Mouse (Mus musculus) monocyte, adult 5-6 weeks (primary cell): ENCODE measurements around the gene Oxsm. TPM values are rescaled to one million over a fixed set of nuclear protein-coding genes. Genes with fewer than 3 reads are reported as not detected.

Source experiments
- ATAC-seq: fragments of 153-309, 156-312 bp; replicated peaks from 2 replicates; pipeline ENCODE4 v1.8.0; 2017; ENCODE audit warnings: mild to moderate bottlenecking; ENCODE audit not compliant: low TSS enrichment, insufficient number of reproducible peaks, severe bottlenecking, poor library complexity, low FRiP score
- total RNA-seq: library from RNA; stranded (forward); fragments of 200-1000, 200-491, 200-594 nt; gene quantifications from 3 replicates; pipeline ENCODE4 v1.2.3, GENCODE M21; 2017

The Oxsm gene
- total RNA-seq, 1 experiment from 2014 or later, result 13.6 TPM

DNA sequence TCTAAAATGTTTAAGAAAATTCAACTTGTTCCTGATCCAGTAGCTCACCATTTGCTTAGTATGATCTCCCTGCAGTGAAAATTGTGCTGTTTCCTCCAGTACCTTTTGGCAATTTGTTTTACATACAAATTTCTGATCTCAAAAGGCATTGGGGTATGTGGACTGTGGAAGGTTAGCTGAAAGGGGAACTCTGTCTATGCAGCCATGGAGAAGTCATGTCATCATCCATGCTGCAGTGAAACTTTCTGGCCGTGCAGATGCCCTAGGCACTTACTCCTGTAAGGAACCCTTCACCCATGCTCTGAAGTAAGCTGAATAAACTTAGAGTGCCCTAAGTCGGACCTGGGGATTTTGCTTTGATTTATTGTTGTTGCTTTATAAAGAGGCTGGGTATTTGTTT, 5.2 kb downstream of the Oxsm start:
- peak; percentile 37; the same call in 1 of the 2 replicates for ATAC-seq

DNA sequence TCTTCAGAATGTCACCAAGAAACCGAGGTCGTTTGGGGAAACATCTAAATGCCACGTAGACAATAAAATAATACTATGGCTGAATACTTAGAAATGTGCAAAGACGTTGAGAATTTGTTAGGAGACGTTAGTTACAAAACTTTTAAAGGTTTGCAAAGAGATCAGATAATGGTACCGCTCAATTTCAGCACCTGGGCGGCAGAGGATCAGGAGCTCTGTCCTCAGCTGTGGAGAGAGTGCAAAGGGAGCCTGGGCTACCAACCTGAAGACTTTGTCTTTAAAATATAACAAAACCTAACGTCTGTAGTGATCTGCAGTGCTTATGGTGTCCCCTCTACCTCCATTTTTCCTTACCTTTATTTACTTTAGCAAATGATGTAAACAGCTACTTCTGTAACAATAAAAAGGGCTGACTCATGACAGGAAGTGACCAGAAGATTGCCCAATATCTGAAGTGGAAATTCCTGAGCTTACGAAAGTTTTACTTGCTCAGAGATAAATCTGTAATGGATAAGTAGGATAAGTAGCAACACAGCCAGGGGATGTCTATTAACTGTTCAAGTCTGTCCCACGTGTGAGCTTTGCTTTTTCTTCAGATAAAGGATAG, 5.9 kb downstream of the Oxsm start:
- no peak for ATAC-seq

DNA sequence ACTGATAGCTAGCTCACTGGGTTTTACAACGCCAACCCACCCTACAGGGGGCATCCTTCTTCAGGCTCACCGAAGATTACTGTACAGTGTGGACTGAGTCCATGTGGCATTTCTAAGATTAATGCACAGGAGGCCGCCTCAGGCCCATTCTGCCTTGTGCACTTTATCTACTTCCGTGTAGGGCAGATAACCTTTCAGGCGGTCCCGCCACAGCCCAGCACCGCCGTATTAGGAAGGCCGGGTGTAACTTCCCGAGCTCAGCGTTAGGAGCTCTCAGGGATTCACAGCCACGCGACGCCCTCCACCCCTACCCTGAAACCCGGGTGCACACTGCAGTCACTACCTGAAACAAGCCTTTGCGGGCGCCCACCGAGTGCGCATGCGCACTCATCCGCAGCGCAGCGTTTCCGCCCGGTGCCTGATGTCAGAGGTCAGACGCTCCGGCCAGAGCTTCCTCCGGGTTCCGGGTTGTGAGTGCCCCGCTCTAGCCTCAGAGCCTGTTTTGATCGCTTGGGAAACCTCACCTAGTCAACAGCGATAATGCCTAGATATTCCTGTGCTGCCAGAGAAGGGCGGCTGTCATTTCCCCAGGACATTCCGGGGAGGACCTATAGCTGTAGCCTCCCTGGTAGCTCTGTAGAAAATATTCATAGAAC, 6.5 kb downstream of the Oxsm start:
- ATAC-seq, result peak; percentile 80

DNA sequence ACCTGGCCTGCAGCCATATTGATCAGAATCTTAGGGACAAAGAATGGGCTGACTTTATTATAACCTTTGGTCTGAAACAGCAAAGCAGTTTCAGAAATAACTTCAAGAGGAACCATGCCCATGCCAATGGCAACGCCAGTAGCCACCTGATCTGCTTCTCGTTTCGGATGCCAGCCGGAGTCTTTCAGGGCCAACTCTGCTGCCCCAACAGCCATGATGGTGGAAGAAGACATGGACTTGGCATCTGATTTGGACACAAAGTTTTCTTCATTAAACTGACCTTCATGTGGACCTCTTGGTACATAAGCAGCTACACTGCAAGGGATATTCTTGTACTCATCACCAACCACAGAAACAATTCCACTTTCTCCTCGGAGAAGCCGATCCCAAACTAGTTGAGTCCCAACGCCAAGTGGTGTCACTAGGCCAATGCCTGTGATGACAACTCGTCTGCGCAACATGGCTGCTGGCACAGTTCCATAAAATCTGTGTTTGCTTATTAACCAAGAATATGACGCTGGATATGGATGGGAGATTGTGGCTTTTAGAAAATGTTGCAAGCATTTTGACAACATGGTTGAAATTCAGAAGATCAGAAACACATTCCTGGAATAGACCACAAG, 7.3 kb downstream of the Oxsm start:
- no peak for ATAC-seq

DNA sequence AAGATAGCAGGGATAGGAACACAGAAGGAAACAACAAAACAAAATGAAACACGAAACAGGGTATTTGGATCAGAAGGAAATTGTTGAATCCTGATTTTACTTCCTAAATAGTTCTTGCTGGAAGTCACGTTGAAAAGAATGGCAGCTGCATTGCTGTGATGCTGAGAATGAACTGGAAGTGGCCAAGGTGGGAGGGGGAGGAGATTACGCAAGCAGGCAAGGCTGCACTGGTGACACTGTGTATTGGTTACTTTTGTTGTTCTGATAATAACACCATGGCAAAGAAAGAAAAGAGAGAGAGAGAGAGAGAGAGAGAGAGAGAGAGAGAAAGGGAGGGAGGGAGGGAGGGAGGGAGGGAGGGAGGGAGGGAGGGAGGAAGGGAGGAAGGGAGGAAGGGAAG, 13.1 kb downstream of the Oxsm start:
- ATAC-seq, result no peak

DNA sequence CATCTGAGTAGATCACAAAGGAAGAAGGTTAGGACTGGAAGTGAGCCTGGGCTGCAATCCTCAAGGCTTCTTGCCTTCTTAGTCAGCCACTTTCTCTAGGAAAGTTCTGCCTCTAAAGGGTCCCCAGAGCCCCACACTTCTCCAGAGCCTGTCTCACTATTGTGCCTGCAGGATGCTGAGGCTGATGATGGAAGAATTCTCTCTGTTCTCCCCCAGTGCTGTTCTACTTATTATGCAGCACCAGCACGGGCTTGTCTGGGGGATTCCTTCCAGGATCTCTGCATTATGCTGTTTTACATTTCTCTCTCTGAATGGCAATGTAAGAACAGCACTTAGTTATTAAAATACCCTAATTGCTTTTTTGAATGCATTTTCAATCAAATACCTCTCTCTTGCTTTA, 16.1 kb downstream of the Oxsm start:
- ATAC-seq, result no peak

DNA sequence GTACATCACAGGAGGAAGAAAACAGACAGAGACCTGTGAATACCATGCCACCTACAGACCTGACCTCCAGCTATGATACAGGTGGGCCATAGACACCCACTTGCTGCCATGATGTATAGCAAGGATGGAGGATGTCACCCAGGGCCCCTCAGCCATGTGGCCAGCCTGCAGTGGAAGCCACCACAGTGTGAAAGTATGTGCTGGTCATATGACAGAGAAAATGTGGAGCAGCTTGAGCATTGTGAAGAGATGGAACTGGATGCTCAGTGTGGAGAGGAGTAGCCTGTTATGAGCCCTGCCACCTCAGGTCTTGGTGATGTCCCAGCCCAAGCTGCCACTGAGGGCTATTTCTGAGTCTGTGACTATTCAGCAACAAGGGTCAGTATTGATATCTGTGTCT, 19.0 kb downstream of the Oxsm start:
- ATAC-seq, result no peak

DNA sequence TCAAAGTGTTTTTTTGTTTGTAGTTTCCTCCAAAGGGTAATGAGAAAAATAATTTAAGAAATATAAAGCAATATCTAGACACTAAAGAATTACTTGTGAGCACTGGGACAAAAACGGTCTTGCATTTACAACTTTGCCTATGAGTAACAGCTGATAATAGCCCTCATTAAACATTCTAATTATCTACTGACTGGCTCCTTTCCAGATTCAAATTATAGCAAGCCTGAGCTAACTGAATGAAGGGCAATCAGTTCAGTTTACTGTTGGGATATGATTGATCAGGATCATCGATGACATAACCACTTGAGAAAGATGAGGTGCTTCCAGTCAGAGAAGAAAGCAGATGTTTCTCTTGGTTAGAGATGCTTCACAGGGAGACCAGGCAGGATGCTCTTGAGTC, 20.2 kb downstream of the Oxsm start:
- no peak for ATAC-seq

DNA sequence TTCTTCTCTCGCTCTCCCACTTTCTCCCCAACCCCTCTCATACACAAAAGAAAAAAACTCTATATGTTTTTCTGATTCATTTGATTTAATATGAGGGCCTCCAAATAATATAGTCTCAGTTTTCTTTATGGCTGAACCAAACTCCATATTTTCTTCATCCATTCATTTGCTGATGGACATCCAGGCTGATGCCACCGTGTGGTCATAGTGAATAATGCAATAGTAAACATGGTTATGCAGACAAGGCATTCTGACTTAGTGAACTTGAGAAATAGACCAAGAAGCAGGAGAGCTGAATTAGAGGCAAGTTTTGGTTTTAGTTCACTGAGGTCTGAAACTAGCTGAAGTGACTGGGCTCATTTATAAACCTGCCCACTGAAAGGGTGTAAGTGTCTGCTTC, 30.6 kb downstream of the Oxsm start:
- ATAC-seq, result no peak

DNA sequence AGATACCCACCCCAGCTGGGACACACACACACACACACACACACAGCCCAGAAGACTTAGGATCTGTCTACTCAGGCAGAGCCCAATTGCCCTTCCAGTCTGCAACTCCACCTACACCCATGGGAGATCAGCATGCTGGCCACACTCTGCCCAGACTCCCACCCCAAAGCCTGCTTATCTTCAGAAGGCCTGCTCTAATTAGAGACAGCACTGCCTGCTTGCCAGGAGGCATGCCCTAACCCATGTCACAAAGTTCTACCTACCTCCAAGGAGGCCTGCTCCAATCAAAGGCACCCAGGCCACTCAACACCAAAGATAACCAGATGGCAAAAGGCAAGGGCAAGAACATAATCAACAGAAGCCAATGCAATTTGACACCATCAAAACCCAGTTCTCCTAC, 41.9 kb downstream of the Oxsm start:
- ATAC-seq, result no peak

DNA sequence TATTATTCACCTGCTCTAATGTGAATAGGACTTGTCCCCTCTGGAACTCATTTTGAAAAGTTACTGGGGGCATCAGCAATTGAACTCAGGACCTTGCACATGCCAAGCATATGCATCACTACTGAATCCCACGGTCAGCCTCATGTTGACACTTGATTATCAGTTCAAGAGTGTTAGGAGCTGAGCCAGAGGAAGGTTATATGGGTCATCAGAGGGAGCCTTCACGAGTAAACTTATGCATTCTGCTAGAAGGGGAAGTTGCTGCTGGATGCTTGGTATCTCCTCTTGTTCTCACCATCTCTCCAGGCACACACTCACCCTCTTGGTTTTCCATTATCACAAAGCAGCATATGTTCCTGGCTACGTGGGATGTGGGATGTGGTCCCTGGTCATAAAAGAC, 47.9 kb downstream of the Oxsm start:
- no peak for ATAC-seq

DNA sequence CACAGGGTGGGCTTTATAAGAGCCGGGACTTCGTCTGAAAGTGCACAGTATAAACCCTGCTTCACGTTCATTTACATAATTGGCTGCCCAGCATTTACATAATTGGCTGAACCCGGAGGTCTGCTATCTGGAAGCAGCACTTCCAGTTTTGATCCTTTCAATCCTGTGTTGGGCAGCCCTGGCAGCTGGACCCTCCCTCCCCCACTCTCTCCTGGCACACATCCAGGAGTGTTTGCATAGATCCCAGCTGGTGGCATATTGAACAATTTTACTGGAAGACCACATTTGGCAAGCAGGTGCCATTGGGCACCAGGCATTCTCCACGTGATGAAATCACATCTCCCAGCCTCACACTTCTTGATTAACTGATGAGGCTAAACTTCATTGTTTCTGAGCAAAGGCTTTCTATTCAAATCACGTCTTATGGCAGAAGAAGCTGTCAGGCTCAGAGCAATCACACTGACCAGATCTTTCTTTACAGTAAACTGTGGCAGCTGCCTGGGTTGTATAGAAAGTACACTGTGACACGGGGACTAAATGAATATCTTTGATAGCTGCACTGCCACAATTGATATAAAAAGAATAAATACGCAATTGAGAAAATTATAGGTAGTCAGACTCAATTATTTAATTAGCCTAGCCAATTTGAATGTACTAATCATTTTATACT, 48.5 kb downstream of the Oxsm start:
- no peak for ATAC-seq

DNA sequence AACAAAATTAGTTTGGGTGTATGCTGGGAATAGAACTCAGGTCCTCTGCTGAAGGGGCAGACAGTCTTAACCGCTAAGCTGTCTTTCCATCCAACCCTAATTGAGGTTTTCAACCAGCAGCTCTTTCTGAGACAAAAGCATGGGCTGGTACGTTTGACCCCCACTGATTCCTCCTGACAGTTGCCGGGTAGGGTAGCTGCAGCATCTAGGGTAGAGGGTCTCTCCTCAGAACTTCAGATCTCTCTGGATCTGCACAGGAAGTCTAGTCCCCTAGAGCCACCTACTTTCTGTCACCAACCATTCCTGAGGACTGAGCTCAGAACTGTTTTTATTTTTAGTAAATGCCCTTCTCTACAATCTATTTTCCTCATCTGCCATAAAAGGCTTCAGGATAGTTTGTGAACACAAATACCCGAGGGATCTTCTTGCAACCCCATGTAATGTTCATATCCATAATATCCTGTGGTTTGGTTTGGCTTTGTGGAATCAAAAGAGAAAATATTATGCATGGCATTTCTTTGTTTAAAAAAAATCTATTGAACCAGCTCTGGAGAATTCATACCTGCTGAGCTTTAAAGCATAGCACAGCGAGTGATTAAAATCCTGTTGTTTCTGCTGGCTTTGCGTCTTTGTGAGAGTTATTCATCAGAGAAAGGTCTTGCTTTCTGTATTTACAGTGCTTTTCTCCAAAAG, 49.2 kb downstream of the Oxsm start:
- no peak for ATAC-seq

DNA sequence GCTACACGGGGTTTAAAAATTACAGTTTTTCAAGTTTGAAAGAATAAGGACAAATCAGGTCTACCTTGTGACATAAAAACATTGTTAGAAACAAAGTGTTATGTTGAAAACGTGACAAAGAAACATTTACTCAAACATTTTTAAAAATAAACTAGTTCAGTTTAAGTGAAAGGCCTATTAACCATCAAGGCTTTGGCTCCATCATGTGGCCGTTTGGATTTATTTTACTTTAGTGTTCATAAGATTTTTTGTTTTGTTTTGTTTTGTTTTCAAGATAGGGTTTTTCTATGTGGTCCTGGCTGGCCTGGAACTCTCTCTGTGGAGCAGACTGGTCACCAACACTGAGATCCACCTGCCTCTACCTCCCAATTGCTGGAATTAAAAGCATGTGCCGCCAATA, 53.1 kb downstream of the Oxsm start:
- no peak for ATAC-seq

DNA sequence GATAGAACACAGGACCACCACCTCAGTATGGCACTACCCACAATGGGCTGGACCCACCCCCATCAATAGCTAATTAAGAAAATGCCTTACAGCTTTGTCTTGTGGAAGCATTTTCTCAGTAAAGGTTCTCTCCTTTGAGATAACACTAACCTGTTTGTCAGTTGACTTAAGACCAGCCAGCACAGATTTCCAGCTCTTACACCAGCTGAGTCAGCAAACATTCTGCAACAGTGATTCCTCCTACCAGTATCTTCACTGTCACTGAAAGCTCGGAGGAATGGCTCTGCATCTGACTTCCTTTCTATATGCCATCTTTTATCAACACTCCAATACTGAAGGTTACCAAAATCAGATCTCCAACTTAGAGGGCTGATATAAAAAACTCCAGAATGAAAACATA, 54.1 kb downstream of the Oxsm start:
- ATAC-seq, result no peak

DNA sequence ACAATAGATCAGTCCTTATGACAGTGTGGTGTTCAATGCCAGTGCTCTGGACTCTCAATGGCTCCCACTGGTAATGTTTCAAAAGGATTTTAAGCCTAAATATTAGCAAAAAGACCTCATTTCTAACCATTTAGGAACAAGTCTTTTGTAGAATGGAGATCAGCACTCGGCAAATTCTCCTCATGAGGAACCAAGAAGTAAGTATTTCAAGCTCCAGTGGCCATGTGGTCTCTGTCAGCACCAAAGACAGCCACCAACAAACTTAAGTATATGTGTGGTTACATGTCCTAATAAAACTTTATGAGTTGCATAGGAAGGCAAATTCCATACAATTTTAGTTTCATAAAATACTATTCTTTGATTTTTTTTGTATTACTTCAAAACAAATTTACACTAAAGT, 55.5 kb downstream of the Oxsm start:
- ATAC-seq, result no peak

DNA sequence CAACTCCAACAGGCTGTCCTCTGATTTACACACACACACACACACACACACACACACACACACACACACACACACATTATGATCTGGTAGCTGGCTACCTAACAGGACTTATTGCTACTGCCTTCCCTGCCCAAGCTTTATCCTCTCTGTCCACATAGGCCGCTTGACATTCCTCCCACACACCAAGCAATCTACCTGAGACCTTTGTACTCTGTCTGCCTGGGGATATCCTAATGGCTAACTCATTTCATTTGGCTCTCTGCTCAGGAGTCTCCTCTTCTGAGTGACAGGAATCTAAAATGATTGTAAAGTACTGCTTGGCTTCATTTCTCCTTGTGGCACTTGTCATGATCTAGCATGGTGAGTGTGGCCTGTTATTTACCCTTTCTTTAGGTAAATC, 60.5 kb downstream of the Oxsm start:
- no peak for ATAC-seq
